9 mouse cellular contexts compared by ENCODE assay signal in genomic region chr2:74698201-74699052, GRCm38 (mm10). TPM values are rescaled to one million over a fixed set of nuclear protein-coding genes. Genes with fewer than 3 reads are reported as not detected.
DNase-seq lines count a peak whose midpoint lies in the region; ATAC-seq and TF ChIP-seq lines count a peak whose summit lies in the region.
"Had no signal": no experiment of that assay in that cellular context is flagged by ENCODE, and none has a peak within 500 bp of the region (broad histone marks: within the 10 kb centered on the region; RNA-seq: fewer than 3 reads in every experiment).

No protein-coding gene starts in this region.

- DNase-seq in heart, postnatal 25 days (ENCODE audit: low spot score): no peak
- peak; percentile 51 to 64 for DNase-seq in adrenal gland, postnatal 36 days
- DNase-seq in heart, postnatal 0 days (ENCODE audit: low spot score): no peak
- DNase-seq in cerebellum, postnatal 10 days: no peak
- DNase-seq in cerebellum, adult 9-10 months: no peak
- no peak for DNase-seq in lung, postnatal 36 days

- H3K27me3 ChIP-seq in heart, embryonic 12.5 days (replicated peaks): peaks cover 92% of the 10 kb centered on the region
- H3K27me3 ChIP-seq in heart, postnatal 0 days (ENCODE audit: control insufficient read depth, insufficient read depth, low read length): peaks cover 99% of the 10 kb centered on the region
- peaks cover 100% of the 10 kb centered on the region for H3K27me3 ChIP-seq in liver, embryonic 12.5 days (replicated peaks)

- H3K27ac ChIP-seq in heart, embryonic 12.5 days (ENCODE audit: poor library complexity, severe bottlenecking): no peak overlapping the region
- H3K27ac ChIP-seq in heart, postnatal 0 days (ENCODE audit: low read depth): no peak overlapping the region
- H3K27ac ChIP-seq in liver, embryonic 12.5 days: no peak overlapping the region

- H3K36me3 ChIP-seq in heart, embryonic 12.5 days: no peaks in the 10 kb centered on the region
- H3K36me3 ChIP-seq in heart, postnatal 0 days (replicated peaks; ENCODE audit: control insufficient read depth, insufficient read depth, low read length): no peaks in the 10 kb centered on the region
- no peaks in the 10 kb centered on the region for H3K36me3 ChIP-seq in liver, embryonic 12.5 days

- TF ChIP-seq CTCF in heart, postnatal 0 days (IDR thresholded peaks at IDR 0.05; ENCODE audit: low read depth): no peak

- H3K4me2 ChIP-seq in heart, embryonic 12.5 days: peak overlapping the region; percentile 63
- H3K4me2 ChIP-seq in heart, postnatal 0 days (ENCODE audit: low read depth, low read length): peak overlapping the region; percentile 55
- H3K4me2 ChIP-seq in liver, embryonic 12.5 days: peak overlapping the region; percentile 55

- H3K4me3 ChIP-seq in heart, embryonic 12.5 days: peak overlapping the region; percentile 34
- H3K4me3 ChIP-seq in heart, postnatal 0 days (ENCODE audit: low read depth, low read length): peak overlapping the region; percentile 37
- peak overlapping the region; percentile 35 for H3K4me3 ChIP-seq in liver, embryonic 12.5 days

- under 1% methylated on average over 85 of the region's 86 CpGs for WGBS in heart, embryonic 12.5 days
- under 1% methylated on average over 77 of the region's 86 CpGs for WGBS in heart, postnatal 0 days
- 2% methylated on average over 64 of the region's 86 CpGs for WGBS in liver, embryonic 12.5 days (ENCODE audit: insufficient replicate concordance)

- 0 out of 2 replicates have a peak overlapping the region, but pooled peaks have one; percentile 34 for H3K9ac ChIP-seq in heart, embryonic 12.5 days
- no peak overlapping the region for H3K9ac ChIP-seq in heart, postnatal 0 days (replicated peaks; ENCODE audit: low read depth, low read length)
- H3K9ac ChIP-seq in liver, embryonic 12.5 days: no peak overlapping the region

- TF ChIP-seq EP300 in heart, postnatal 0 days (IDR thresholded peaks at IDR 0.05; ENCODE audit: low read depth): no peak

- intact Hi-C loops in heart, postnatal 25 days (cut with DNase I): no loop called here

- peak; percentile 39; the same call in 1 of the 2 replicates for ATAC-seq in heart, embryonic 12.5 days (ENCODE audit: insufficient number of reproducible peaks, low FRiP score)
- ATAC-seq in heart, postnatal 0 days (ENCODE audit: insufficient read depth, low read depth): peak; percentile 24; the same call in 1 of the 2 replicates
- no peak for ATAC-seq in liver, embryonic 12.5 days

- no peaks in the 10 kb centered on the region for H3K9me3 ChIP-seq in heart, embryonic 12.5 days (replicated peaks)
- H3K9me3 ChIP-seq in heart, postnatal 0 days (replicated peaks; ENCODE audit: control insufficient read depth, low read length): no peaks in the 10 kb centered on the region
- H3K9me3 ChIP-seq in liver, embryonic 12.5 days (replicated peaks): no peaks in the 10 kb centered on the region

- H3K4me1 ChIP-seq in heart, embryonic 12.5 days (replicated peaks): peaks cover 14% of the 10 kb centered on the region; the same call in 1 of the 2 replicates
- H3K4me1 ChIP-seq in heart, postnatal 0 days (ENCODE audit: control insufficient read depth, insufficient read depth): no peaks in the 10 kb centered on the region
- peaks cover 9% of the 10 kb centered on the region; the same call in 1 of the 2 replicates for H3K4me1 ChIP-seq in liver, embryonic 12.5 days

RNA-seq across cellular contexts. Expression of gene Hoxd9, which starts 0.9 kb away (rescaled TPM):
- 0.08 TPM in 1 of 2 replicates, not detected in the other for polyA plus RNA-seq in heart, embryonic 12.5 days (2016; fragmentation: Nextera tagmentation; extraction: Ambion mirVana)
- total RNA-seq in heart, postnatal 25 days (2021): under 1 TPM; 0.39 to 0.52 TPM
- total RNA-seq in adrenal gland, postnatal 36 days (2021): 1 to 10 TPM; 3.8 to 4.1 TPM
- 0.84 TPM in 1 of 2 replicates, not detected in the other for total RNA-seq in heart, postnatal 0 days (2014; rRNA removed; ENCODE audit: low replicate concordance)
- polyA plus RNA-seq in heart, postnatal 0 days (2015; fragmentation: Nextera tagmentation; extraction: Ambion mirVana): 0.08 and 0.12 TPM in 2 replicates
- 0.06 TPM in 1 of 2 replicates, not detected in the other for polyA plus RNA-seq in liver, embryonic 12.5 days (2016; fragmentation: Nextera tagmentation; extraction: Ambion mirVana)

RNA-seq across cellular contexts. Expression of gene Hoxd8, which starts 6.0 kb away (rescaled TPM):
- polyA plus RNA-seq in heart, embryonic 12.5 days (2016; fragmentation: Nextera tagmentation; extraction: Ambion mirVana): 0.10 and 0.37 TPM in 2 replicates
- total RNA-seq in heart, postnatal 25 days (2021): 1 to 10 TPM; 1.0 to 1.2 TPM
- 10 to 100 TPM; 23.9 to 35.9 TPM for total RNA-seq in adrenal gland, postnatal 36 days (2021)
- 1.5 TPM in 1 of 2 replicates, not detected in the other for total RNA-seq in heart, postnatal 0 days (2014; rRNA removed; ENCODE audit: low replicate concordance)
- polyA plus RNA-seq in heart, postnatal 0 days (2015; fragmentation: Nextera tagmentation; extraction: Ambion mirVana): 0.23 and 0.26 TPM in 2 replicates
- polyA plus RNA-seq in liver, embryonic 12.5 days (2016; fragmentation: Nextera tagmentation; extraction: Ambion mirVana): 0.11 and 0.14 TPM in 2 replicates

RNA-seq across cellular contexts. Expression of gene Hoxd10, which starts 6.7 kb away (rescaled TPM):
- polyA plus RNA-seq in heart, embryonic 12.5 days (2016; fragmentation: Nextera tagmentation; extraction: Ambion mirVana): 0.10 TPM in 1 of 2 replicates, not detected in the other
- not detected for total RNA-seq in heart, postnatal 25 days (2021)
- not detected for total RNA-seq in adrenal gland, postnatal 36 days (2021)
- total RNA-seq in heart, postnatal 0 days (2014; rRNA removed; ENCODE audit: low replicate concordance): not detected in 2 replicates
- 0.08 TPM in 1 of 2 replicates, not detected in the other for polyA plus RNA-seq in heart, postnatal 0 days (2015; fragmentation: Nextera tagmentation; extraction: Ambion mirVana)
- polyA plus RNA-seq in liver, embryonic 12.5 days (2016; fragmentation: Nextera tagmentation; extraction: Ambion mirVana): not detected in 2 replicates
- total RNA-seq: heart, adult 18-20 months had no signal

RNA-seq across cellular contexts. Expression of gene Hoxd3, which starts 13.3 kb away (rescaled TPM):
- 2.5 and 3.1 TPM in 2 replicates for polyA plus RNA-seq in heart, embryonic 12.5 days (2016; fragmentation: Nextera tagmentation; extraction: Ambion mirVana)
- total RNA-seq in heart, postnatal 25 days (2021): not detected
- total RNA-seq in adrenal gland, postnatal 36 days (2021): under 1 TPM; 0.17 to 0.36 TPM
- not detected in 2 replicates for total RNA-seq in heart, postnatal 0 days (2014; rRNA removed; ENCODE audit: low replicate concordance)
- polyA plus RNA-seq in heart, postnatal 0 days (2015; fragmentation: Nextera tagmentation; extraction: Ambion mirVana): 0.04 TPM in 1 of 2 replicates, not detected in the other
- polyA plus RNA-seq in liver, embryonic 12.5 days (2016; fragmentation: Nextera tagmentation; extraction: Ambion mirVana): 0.18 and 0.30 TPM in 2 replicates
- total RNA-seq: heart, adult 18-20 months had no signal

RNA-seq across cellular contexts. Expression of gene Hoxd4, which starts 13.3 kb away (rescaled TPM):
- 0.19 TPM in 1 of 2 replicates, not detected in the other for polyA plus RNA-seq in heart, embryonic 12.5 days (2016; fragmentation: Nextera tagmentation; extraction: Ambion mirVana)
- under 1 TPM; 0.42 to 0.56 TPM for total RNA-seq in heart, postnatal 25 days (2021)
- 10 to 100 TPM; 13.6 to 15.5 TPM for total RNA-seq in adrenal gland, postnatal 36 days (2021)
- 0.19 TPM in 1 of 2 replicates, not detected in the other for total RNA-seq in heart, postnatal 0 days (2014; rRNA removed; ENCODE audit: low replicate concordance)
- polyA plus RNA-seq in heart, postnatal 0 days (2015; fragmentation: Nextera tagmentation; extraction: Ambion mirVana): 0.05 and 0.11 TPM in 2 replicates
- polyA plus RNA-seq in liver, embryonic 12.5 days (2016; fragmentation: Nextera tagmentation; extraction: Ambion mirVana): not detected in 2 replicates

Comparison
In these comparisons a context has a peak if more than half of its experiments do, and no peak if none do; other contexts are left out.
1. DNase-seq: peak in adrenal gland, postnatal 36 days (2 of 2); none in heart, postnatal 25 days (single experiment), heart, postnatal 0 days (single experiment), cerebellum, postnatal 10 days (0 of 2), cerebellum, adult 9-10 months (single experiment) and lung, postnatal 36 days (single experiment).
2. Peak in every context shown above with its lines, with median percentiles within 50 percentile points of each other: H3K4me2 ChIP-seq and H3K4me3 ChIP-seq.